Mouse (Mus musculus) G1E (cell line): ENCODE data around the gene Ccl2. TPM values are rescaled to one million over a fixed set of nuclear protein-coding genes. Genes with fewer than 3 reads are reported as not detected.

ENCODE experiments used
- ATAC-seq: 2 replicates; pipeline ENCODE4 v1.8.0; 2016; ENCODE audit warnings: mild to moderate bottlenecking; ENCODE audit not compliant: insufficient number of reproducible peaks, poor library complexity, low FRiP score, severe bottlenecking; ENCODE audit errors: extremely low read depth
- DNase-seq: peaks from one replicate; pipeline ENCODE4 v3.0.0; 2012; ENCODE audit warnings: low spot score
- H3K27me3 ChIP-seq: 2 replicates; pipeline ENCODE4 v1.6.1; 2012; ENCODE audit warnings: mild to moderate bottlenecking, low read length, inconsistent platforms; ENCODE audit not compliant: insufficient read depth
- H3K36me3 ChIP-seq: replicated peaks from 2 replicates; pipeline ENCODE3; 2012; ENCODE audit warnings: mild to moderate bottlenecking, inconsistent platforms
- H3K4me1 ChIP-seq: 2 replicates; pipeline ENCODE4 v1.6.1; 2012; ENCODE audit warnings: low read depth, low read length, inconsistent platforms, mixed read lengths; ENCODE audit not compliant: insufficient read depth
- H3K4me3 ChIP-seq: 2 replicates; pipeline ENCODE4 v1.5.1; 2012; ENCODE audit warnings: low read depth, mild to moderate bottlenecking, inconsistent platforms, low read length, moderate library complexity, mixed read lengths
- H3K9me3 ChIP-seq: replicated peaks from 2 replicates; pipeline ENCODE4 v1.6.1; 2012; ENCODE audit warnings: inconsistent platforms
- CTCF ChIP-seq: IDR thresholded peaks from 2 replicates; pipeline ENCODE4 v1.5.1; 2012; ENCODE audit warnings: low read depth, low read length, inconsistent platforms, mixed read lengths
- GATA1 ChIP-seq: IDR thresholded peaks from 2 replicates; pipeline ENCODE4 v1.6.1; 2012; ENCODE audit warnings: borderline replicate concordance, low read length, inconsistent platforms, mixed read lengths
- GATA2 ChIP-seq: IDR thresholded peaks from 2 replicates; pipeline ENCODE4 v1.6.1; 2012; ENCODE audit warnings: low read depth, low read length, inconsistent platforms, borderline replicate concordance
- POLR2AphosphoS5 ChIP-seq: IDR thresholded peaks from 2 replicates; pipeline ENCODE4 v1.6.1; 2012; ENCODE audit warnings: low read depth, low read length, inconsistent platforms; ENCODE audit not compliant: insufficient replicate concordance
- TAL1 ChIP-seq: conservative IDR thresholded peaks from 2 replicates; pipeline ENCODE4 v1.6.1; 2012; ENCODE audit warnings: low read depth, low read length, inconsistent platforms, mixed read lengths
- polyA plus RNA-seq: library from polyadenylated mRNA; stranded (reverse); fragments of >175 nt; gene quantifications from 2 replicates; pipeline ENCODE4 v1.2.3, GENCODE M21; 2012
- total RNA-seq, 2 experiments: library from RNA; stranded (forward) in 1 of 2; stranded (reverse) in 1 of 2; fragments of 200-1000 nt in 1 of 2; fragments of >200 nt in 1 of 2; fragmentation: Nextera tagmentation in 1 of 2; gene quantifications; 2 replicates each; pipeline ENCODE4 v1.2.3; 2014 to 2017

The Ccl2 gene
- total and polyA plus RNA-seq, 3 experiments = not detected

DNA sequence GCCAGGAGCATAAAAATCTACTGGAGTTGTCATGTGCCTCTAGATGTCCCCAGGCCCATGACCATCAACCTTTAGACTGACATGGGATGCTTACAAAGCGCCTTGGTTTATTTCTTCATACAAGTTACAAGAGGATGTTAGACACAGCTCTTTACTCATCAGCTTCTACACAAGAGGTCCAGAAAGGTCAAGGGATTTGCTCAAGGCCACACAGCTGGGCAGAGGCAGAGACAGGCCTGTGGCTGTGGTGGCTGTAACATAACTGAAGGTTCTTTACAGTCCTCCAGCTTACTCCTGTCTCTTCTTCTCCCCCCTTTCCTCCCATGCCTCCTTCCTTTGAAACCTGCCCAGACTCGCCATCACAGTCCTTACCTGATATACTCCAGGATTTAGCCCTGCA lies 5.2 kb upstream of the Ccl2 start:
- no peaks in the 10 kb centered on the region for H3K27me3 ChIP-seq
- H3K4me1 ChIP-seq = no peaks in the 10 kb centered on the region
- TF ChIP-seq GATA1 (no peak), POLR2AphosphoS5 (no peak), CTCF (no peak), GATA2 (no peak), TAL1 (no peak)
- no peak for ATAC-seq
- no peak for DNase-seq
- peaks cover 63% of the 10 kb centered on the region for H3K9me3 ChIP-seq
- H3K4me3 ChIP-seq = no peak overlapping the region
- no peaks in the 10 kb centered on the region for H3K36me3 ChIP-seq

DNA sequence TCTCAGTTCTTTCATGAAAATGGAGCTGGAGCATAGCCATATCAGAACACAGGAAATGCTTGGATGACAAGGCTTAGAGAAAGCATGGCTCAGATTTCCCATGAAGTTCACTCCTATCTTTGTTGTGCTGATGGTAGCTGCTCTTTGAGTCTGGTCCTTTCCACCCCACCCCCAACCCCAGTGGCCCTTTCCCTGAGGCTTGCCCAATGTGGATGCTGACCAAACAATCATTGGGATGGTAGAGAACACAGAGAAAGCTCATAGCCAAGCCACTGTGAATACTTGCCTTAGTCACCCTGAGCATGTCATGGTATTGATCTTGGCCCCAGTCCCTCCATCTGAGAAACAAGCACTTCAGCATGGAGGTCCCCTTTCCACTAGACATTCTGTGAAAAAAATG lies 3.2 kb upstream of the Ccl2 start:
- H3K4me3 ChIP-seq = no peak overlapping the region
- H3K9me3 ChIP-seq = peaks cover 59% of the 10 kb centered on the region
- ATAC-seq (no peak), DNase-seq (no peak)
- TF ChIP-seq GATA2 (no peak), GATA1 (no peak), CTCF (no peak), POLR2AphosphoS5 (no peak), TAL1 (no peak)
- H3K27me3 ChIP-seq = no peaks in the 10 kb centered on the region; the same call in 1 of the 2 replicates
- no peaks in the 10 kb centered on the region for H3K36me3 ChIP-seq
- no peaks in the 10 kb centered on the region for H3K4me1 ChIP-seq

DNA sequence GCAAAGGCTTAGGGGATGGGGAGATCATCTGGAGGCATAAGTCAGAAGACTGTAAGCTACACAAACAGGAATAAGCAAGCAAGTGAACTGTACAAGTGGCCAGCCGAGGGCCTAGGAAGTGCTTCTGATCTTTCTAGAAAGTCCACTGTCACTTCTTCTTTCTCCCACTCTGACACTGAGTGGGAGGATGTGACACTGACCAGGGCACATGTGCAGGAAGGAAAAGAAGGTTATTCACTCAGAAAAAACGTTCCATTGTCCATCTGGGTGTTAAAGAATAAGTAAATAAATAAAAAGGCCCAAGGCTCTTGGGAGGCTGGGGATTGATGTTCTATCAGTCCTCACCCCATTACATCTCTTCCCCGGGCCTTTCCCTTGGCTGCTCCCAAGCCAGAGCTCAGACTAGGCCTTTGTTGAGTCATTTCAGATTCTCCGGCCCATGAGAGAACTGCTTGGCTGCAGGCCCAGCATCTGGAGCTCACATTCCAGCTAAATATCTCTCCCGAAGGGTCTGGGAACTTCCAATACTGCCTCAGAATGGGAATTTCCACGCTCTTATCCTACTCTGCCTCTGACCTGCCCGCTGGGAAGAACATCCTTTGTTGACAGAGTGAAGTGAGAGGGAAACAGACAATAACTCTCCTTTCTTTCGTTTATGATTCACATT lies 2.6 kb upstream of the Ccl2 start:
- peaks cover 57% of the 10 kb centered on the region for H3K9me3 ChIP-seq
- no peaks in the 10 kb centered on the region for H3K36me3 ChIP-seq
- H3K4me1 ChIP-seq = no peaks in the 10 kb centered on the region
- no peak for DNase-seq
- ATAC-seq = no peak
- H3K27me3 ChIP-seq = no peaks in the 10 kb centered on the region; the same call in 1 of the 2 replicates
- TF ChIP-seq TAL1 (no peak), POLR2AphosphoS5 (no peak), GATA2 (no peak), GATA1 (no peak), CTCF (no peak)
- no peak overlapping the region for H3K4me3 ChIP-seq

- TF ChIP-seq CTCF (no peak), POLR2AphosphoS5 (no peak), GATA2 (no peak), TAL1 (no peak), GATA1 (no peak)
- no peaks in the 10 kb centered on the region for H3K36me3 ChIP-seq
- no peak overlapping the region for H3K4me3 ChIP-seq
- no peaks in the 10 kb centered on the region; the same call in 1 of the 2 replicates for H3K27me3 ChIP-seq
- ATAC-seq (no peak), DNase-seq (no peak)
- no peaks in the 10 kb centered on the region for H3K4me1 ChIP-seq
- H3K9me3 ChIP-seq = peaks cover 55% of the 10 kb centered on the region
These were observed 925 bp upstream of the Ccl2 start for GRCm38 (mm10) chr11:82034446-82034845.

- H3K4me3 ChIP-seq = no peak overlapping the region
- H3K9me3 ChIP-seq = peaks cover 56% of the 10 kb centered on the region
- ATAC-seq (no peak), DNase-seq (no peak)
- H3K27me3 ChIP-seq = no peaks in the 10 kb centered on the region; the same call in 1 of the 2 replicates
- no peaks in the 10 kb centered on the region for H3K36me3 ChIP-seq
- TF ChIP-seq GATA2 (no peak), CTCF (no peak)
- H3K4me1 ChIP-seq = no peaks in the 10 kb centered on the region
These were observed 486 bp downstream of the Ccl2 start for GRCm38 (mm10) chr11:82035857-82036256.

DNA sequence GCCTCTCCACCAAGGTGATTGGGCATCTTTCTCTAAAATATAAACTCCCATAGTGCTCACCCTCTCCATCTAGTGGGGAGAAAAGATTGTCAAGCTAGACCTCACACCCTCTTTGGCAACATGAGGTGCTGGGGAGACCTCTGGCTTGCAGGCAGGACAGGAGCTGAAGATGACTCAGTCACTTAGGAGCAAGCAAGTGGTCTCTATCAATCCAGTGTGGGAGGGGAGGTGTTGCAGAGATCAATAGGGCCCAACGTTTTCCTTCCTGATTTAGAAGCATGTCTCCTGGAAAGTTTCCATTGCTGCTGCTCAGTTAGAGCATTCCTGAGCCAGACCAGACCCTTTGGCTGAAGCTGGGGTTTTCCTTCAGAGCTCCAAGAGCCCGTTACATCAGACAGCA lies 3.2 kb downstream of the Ccl2 start, which contains the start of gene Gm17268:
Gm17268 (minus strand) TSS at position 28 of the 400 bp plus-strand sequence.
- ATAC-seq = no peak
- H3K9me3 ChIP-seq = peaks cover 45% of the 10 kb centered on the region

GRCm38 (mm10) chr11:82039132-82039660 lies 3.8 kb downstream of the Ccl2 start:
- TF ChIP-seq TAL1 = no peak
- no peak for TF ChIP-seq GATA2
- no peak for TF ChIP-seq CTCF
- no peak for TF ChIP-seq POLR2AphosphoS5
- no peak for TF ChIP-seq GATA1
- ATAC-seq (no peak), DNase-seq (no peak)
- H3K4me3 ChIP-seq = no peak overlapping the region
- H3K36me3 ChIP-seq = no peaks in the 10 kb centered on the region
- peaks cover 41% of the 10 kb centered on the region for H3K9me3 ChIP-seq
- no peaks in the 10 kb centered on the region for H3K4me1 ChIP-seq
- no peaks in the 10 kb centered on the region; the same call in 1 of the 2 replicates for H3K27me3 ChIP-seq

More for the DNA sequence above, 3.2 kb downstream of the Ccl2 start, which contains the start of gene Gm17268:
- H3K4me1 ChIP-seq = no peaks in the 10 kb centered on the region
- no peaks in the 10 kb centered on the region; the same call in 1 of the 2 replicates for H3K27me3 ChIP-seq
- H3K4me3 ChIP-seq = no peak within 1 kb of the TSS
- H3K36me3 ChIP-seq = no peaks in the 10 kb centered on the region
- no peak for DNase-seq
- TF ChIP-seq CTCF (no peak), POLR2AphosphoS5 (no peak), GATA2 (no peak), TAL1 (no peak), GATA1 (no peak)
